Mouse (Mus musculus): ENCODE data around the gene Pex14. TPM values are rescaled to one million over a fixed set of nuclear protein-coding genes. Genes with fewer than 3 reads are reported as not detected.
A peak's percentile ranks its signal among the peaks of the same experiment; 100 is the strongest.
"Not testable (repeated sequence)": the region's sequence is repeated elsewhere in the genome, so short reads cannot be mapped to it uniquely, and the experiment has no call there.

Pex14 gene
- total RNA-seq, 1 experiment from 2014 or later: 17.6 TPM

DNA sequence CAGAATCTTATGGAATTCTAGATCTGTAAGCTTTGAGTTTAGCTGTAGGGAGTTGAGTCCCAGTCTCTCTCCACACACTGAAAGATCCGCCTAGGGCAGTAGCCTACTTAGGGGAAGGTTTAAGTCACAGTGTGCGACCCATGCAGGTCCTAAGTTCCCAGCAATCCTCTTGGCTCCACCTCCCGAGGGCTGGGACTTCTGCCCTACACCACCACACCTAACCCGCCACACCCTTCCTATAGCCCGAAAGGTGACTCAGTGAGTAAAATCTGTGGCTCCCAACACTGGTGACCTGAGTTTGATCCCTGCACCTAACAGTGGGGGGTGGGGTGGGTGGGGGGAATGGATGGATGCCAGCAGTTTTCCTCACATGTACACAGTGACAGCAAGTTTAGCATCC is 23.8 kb upstream of the Pex14 start:
- ATAC-seq (ENCODE audit: extremely low read depth, insufficient number of reproducible peaks, low FRiP score, poor library complexity, severe bottlenecking): no peak

DNA sequence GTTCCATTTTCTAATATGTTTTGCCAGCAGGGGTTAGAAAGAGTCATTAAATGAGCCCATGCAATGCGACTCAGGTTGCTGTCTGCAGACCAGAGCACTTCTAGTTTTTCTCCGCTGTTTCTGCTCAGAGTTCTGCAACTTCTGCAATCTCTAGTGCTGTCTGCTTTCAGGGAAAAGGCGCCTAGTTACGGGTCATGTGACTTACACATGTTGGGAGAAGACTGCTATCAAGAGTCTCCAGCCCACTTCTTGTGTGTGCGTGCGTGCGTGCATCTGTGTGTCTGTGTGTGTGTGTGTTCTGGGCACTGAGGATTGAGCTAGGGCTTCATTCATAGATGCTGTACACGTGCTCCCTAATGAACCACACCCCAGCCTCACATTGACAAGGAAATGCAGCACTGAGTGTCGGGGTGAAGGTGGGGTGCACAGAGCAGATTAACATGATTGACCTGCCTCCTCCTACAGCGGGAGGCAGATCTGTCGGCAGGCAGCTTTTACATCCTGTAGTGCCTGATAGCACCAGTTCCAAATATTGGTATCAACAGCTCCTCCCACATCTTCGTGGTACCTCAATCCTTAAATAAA is 20.4 kb upstream of the Pex14 start:
- not testable (repeated sequence) for ATAC-seq (ENCODE audit: extremely low read depth, insufficient number of reproducible peaks, low FRiP score, poor library complexity, severe bottlenecking)

- peak; percentile 92 for ATAC-seq (ENCODE audit: extremely low read depth, insufficient number of reproducible peaks, low FRiP score, poor library complexity, severe bottlenecking)
These were observed 4.3 kb upstream of the Pex14 start, which contains the start of gene Dffa for GRCm38 (mm10) chr4:149103875-149104561. Gene Dffa (plus strand): TSS chr4:149104146.

DNA sequence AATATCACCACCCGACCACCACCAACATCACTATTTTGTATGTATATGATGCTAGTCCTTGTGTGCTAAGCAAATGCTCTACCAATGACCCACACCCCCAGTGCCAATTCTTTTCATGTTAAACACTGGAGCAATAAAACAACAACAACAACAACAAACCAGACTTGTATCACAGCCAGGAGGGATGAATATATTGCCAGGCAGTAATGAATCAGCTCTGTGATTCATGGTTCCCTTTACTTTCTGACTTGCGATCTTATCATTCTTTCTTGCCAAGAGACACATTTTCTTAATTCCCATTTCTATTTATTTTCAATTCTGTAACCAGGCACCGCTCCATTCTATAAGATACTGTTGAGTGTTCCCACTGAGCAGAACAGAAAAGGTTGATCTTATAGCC is 1.8 kb upstream of the Pex14 start:
- ATAC-seq (ENCODE audit: extremely low read depth, insufficient number of reproducible peaks, low FRiP score, poor library complexity, severe bottlenecking): no peak

- not testable (repeated sequence) for ATAC-seq (ENCODE audit: extremely low read depth, insufficient number of reproducible peaks, low FRiP score, poor library complexity, severe bottlenecking)
These were observed 773 bp upstream of the Pex14 start for GRCm38 (mm10) chr4:149100449-149100848.

DNA sequence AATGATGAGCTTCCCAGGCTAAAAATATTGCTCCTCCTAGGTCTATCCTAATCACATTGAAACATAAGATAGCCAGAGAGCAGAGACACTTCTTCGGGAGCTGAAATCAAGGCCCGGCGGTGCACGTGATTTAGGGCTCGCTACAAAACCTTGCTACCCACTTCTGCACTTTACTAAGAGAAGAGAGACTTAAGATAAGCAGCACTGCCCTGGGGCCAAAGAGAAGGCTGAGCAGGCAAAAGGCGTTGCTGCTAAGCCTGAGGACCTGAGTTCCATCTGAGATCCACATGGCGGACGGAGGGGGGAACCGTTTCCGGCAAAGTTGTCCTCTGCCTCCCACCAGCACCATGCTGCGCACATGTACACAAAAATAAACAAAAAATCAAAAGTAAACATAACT is 1.1 kb downstream of the Pex14 start:
- ATAC-seq (ENCODE audit: extremely low read depth, insufficient number of reproducible peaks, low FRiP score, poor library complexity, severe bottlenecking): no peak

DNA sequence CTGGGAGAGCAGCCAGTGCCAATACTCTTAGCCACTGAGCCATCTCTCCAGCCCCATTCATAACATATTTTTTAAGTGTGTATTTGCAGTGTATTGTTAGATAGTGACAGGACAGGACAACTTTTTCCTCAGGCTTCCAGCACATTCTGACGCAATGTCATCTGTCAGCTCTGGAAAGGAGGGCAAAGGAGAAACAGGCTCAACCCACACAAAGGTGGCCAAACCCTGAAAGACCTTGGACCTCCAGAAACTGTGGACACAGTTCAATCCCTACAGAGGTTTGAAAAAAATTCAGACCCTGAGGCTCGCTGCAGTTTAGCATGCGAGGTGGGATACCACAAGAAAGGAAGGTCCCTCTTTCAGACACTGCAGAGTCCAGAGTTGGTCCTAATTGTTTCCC is 1.7 kb downstream of the Pex14 start:
- no peak for ATAC-seq (ENCODE audit: extremely low read depth, insufficient number of reproducible peaks, low FRiP score, poor library complexity, severe bottlenecking)

GRCm38 (mm10) chr4:149091364-149091763 is 8.3 kb downstream of the Pex14 start:
- ATAC-seq (ENCODE audit: extremely low read depth, insufficient number of reproducible peaks, low FRiP score, poor library complexity, severe bottlenecking): no peak

- ATAC-seq (ENCODE audit: extremely low read depth, insufficient number of reproducible peaks, low FRiP score, poor library complexity, severe bottlenecking): no peak
These were observed 14.3 kb downstream of the Pex14 start for GRCm38 (mm10) chr4:149085381-149085780.

DNA sequence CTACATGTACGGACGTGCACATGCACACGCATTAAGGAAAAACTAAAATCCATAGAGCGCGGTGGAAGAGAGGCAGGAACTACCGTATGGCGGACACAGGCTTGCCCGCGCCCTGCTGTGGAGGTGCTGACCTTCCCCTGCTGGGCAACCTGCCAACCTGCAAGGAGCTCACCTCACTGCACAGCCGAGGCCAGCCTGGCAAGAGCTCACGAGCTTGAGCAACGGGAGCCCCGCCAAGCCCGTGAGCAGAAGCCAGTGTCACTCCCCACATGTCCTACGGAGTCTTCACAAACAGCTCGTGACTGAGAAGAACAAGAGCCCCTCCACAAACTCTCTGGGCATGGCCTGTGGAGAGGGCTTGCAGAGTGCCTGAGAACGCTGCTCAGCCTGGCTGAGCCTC is 18.1 kb downstream of the Pex14 start:
- no peak for ATAC-seq (ENCODE audit: extremely low read depth, insufficient number of reproducible peaks, low FRiP score, poor library complexity, severe bottlenecking)

- no peak for ATAC-seq (ENCODE audit: extremely low read depth, insufficient number of reproducible peaks, low FRiP score, poor library complexity, severe bottlenecking)
These were observed 19.6 kb downstream of the Pex14 start for GRCm38 (mm10) chr4:149080111-149080510.

DNA sequence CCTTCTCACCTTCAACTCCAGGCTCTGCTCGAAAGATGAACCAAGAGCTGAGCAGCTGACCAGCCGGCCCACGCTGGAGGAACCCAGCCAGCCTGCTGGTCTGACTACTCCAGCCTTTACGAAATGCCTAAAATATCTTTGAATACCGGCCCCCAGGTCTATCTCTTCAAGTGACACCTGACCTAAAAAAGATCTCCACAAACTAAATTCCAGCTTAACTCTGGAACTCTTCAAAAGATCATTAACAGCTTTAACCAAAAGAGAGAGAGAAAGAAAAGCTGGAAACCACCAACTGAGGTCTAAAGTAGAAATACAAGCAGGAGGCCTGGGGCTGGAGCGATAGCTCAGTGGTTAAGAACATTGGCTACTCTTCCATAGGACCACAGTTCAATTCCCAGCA is 20.0 kb downstream of the Pex14 start:
- no peak for ATAC-seq (ENCODE audit: extremely low read depth, insufficient number of reproducible peaks, low FRiP score, poor library complexity, severe bottlenecking)

DNA sequence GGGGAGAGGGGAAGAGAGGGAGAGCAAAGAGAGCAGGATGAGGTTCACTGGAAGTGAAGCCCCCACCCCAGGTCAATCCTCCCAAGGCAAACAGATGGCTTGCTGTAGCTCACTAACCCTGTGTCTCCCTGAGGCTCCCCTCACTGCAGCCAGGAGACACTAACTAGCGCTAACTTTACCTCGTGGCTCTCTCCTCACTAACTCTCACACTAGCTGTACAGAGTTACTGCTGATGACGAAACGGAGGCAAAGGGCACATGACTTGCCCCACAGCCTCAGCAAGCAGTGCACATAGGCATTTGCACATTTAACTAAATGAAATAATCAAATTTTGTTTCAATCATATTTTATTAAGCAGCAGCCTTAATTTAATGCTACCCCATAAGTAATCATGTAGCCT is 21.4 kb downstream of the Pex14 start:
- no peak for ATAC-seq (ENCODE audit: extremely low read depth, insufficient number of reproducible peaks, low FRiP score, poor library complexity, severe bottlenecking)

DNA sequence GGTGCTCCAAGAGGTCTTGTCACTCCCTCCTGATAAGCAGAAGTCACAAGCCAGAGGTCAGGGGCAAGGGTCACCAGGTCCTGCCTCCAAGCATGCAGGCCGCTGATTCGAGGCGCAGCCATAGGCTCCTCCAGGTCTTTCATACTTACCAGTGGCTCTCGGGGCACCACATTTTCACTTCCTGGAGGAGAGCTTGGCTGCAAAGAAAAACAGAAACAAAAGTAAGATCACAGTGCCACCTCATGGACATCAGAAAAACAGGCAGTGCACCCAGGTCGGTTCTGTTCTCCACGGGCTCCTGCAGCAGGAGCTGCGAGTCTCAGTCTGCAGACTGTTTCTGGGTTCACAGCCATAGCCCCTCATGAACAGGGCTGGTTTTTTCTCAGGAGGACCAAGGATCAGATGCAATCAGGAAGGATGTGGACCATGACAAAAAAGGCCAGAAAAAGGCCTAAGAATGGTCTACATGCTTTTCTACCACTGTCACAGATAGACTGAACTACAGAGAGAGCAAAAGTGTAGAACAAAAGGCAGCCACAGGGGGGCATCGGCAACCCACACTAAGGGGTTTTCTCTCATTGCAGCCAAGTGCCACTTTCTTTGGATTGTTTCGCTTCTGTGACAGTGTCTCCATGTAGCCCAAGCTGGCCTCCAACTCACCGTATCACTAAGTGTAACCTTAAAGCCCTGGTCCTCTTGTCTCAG is 23.7 kb downstream of the Pex14 start:
- peak; percentile 77 for ATAC-seq (ENCODE audit: extremely low read depth, insufficient number of reproducible peaks, low FRiP score, poor library complexity, severe bottlenecking)

DNA sequence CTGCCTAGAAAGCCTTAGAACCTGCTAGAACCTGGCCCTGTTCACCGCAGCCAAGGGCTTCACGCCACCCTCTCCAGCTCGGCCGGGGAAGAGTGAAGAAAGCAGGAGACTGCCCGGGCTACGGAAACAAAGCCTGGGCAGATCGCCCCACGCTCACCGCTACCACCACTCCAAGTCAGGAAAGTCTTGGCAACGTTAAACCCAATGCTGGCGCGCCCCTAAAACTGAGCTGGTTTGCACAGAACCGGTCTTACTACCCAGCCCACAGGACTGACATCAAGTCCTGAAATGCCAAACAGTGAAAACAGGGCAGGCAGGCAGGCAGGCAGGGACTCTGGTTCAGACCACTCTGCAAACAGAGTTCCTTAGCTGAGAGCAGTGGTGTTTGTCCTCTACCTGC is 24.6 kb downstream of the Pex14 start:
- ATAC-seq (ENCODE audit: extremely low read depth, insufficient number of reproducible peaks, low FRiP score, poor library complexity, severe bottlenecking): no peak

DNA sequence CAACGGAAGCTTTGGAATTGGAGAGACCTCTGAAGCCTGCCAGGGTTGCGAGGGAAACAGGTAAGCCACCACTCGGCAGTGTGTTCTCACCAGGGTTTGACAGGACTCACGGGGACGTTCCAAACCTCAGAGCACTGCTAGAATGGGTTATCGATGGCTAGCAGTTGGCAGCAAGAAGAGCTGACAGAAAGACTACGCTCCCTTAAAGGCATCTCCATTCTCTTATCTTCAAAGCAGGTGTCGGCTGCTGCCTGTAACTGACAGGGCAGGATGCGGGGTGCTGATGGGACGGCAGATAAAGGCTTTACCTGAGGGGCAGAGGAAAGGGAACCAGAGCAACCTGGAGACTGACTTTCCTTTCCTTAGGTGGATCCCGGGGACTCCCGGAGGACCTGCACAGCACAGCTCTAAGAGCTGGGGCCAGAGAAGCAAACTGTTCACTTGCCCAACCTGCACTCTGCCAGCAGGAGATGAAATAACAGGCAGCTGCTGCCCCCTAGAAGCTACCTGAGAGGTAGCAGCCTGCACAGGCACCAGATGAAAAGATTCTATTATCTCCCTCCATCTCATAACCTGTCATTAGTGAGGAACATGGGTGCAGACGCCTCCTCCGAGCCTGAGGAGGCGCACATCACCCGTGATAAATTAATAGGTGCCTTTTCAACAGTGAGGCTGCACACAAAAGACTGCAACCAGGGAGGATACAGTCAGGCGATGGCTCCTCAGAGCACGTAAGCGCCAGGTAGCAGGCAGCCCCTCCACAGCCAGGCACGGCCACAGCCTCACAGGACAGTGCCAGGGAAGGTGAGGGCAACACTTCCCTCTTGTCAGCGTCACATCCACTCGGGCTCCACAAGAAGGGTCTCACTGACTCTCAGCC is 32.8 kb downstream of the Pex14 start:
- ATAC-seq (ENCODE audit: extremely low read depth, insufficient number of reproducible peaks, low FRiP score, poor library complexity, severe bottlenecking): no peak

- ATAC-seq (ENCODE audit: extremely low read depth, insufficient number of reproducible peaks, low FRiP score, poor library complexity, severe bottlenecking): no peak
These were observed 35.4 kb downstream of the Pex14 start for GRCm38 (mm10) chr4:149064061-149064854.

GRCm38 (mm10) chr4:149062406-149063318 is 37.0 kb downstream of the Pex14 start:
- no peak for ATAC-seq (ENCODE audit: extremely low read depth, insufficient number of reproducible peaks, low FRiP score, poor library complexity, severe bottlenecking)

All from neutrophil, adult 5-6 weeks (primary cell).